In genomic region chr9:34938140-34938539, GRCm38 (mm10) we compare ENCODE assay signal across 25 mouse cellular contexts.
DNase-seq lines count a peak whose midpoint lies in the region; ATAC-seq and TF ChIP-seq lines count a peak whose summit lies in the region.
"Had no signal": no experiment of that assay in that cellular context is flagged by ENCODE, and none has a peak within 500 bp of the region (broad histone marks: within the 10 kb centered on the region; RNA-seq: fewer than 3 reads in every experiment).

No protein-coding gene starts in this region.

- no peaks in the 10 kb centered on the region for H3K36me3 ChIP-seq in hindbrain, embryonic 13.5 days
- no peaks in the 10 kb centered on the region for H3K36me3 ChIP-seq in hindbrain, embryonic 14.5 days (replicated peaks; ENCODE audit: control insufficient read depth, insufficient read depth)
- no peaks in the 10 kb centered on the region for H3K36me3 ChIP-seq in midbrain, embryonic 15.5 days (replicated peaks)
- H3K36me3 ChIP-seq in midbrain, embryonic 16.5 days (ENCODE audit: control insufficient read depth, insufficient read depth, low read length), result no peaks in the 10 kb centered on the region
- H3K36me3 ChIP-seq in testis, adult 2 months (ENCODE audit: control insufficient read depth, insufficient read depth, low read length), result no peaks in the 10 kb centered on the region
- H3K36me3 ChIP-seq: forebrain, embryonic 10.5 days; G1E; heart, embryonic 10.5 days; heart, embryonic 13.5 days had no signal

- H3K4me1 ChIP-seq in hindbrain, embryonic 13.5 days (replicated peaks), result peaks cover 6% of the 10 kb centered on the region; the same call in 1 of the 2 replicates
- H3K4me1 ChIP-seq in hindbrain, embryonic 14.5 days (replicated peaks; ENCODE audit: control insufficient read depth, insufficient read depth, low read length), result peaks cover 4% of the 10 kb centered on the region; the same call in 1 of the 2 replicates
- H3K4me1 ChIP-seq in midbrain, embryonic 15.5 days, result peaks cover 5% of the 10 kb centered on the region; the same call in 1 of the 2 replicates
- peaks cover 3% of the 10 kb centered on the region; the same call in 1 of the 2 replicates for H3K4me1 ChIP-seq in midbrain, embryonic 16.5 days (ENCODE audit: control insufficient read depth, insufficient read depth, low read length)
- H3K4me1 ChIP-seq in testis, adult 2 months (ENCODE audit: control insufficient read depth, insufficient read depth, low read length), result no peaks in the 10 kb centered on the region
- H3K4me1 ChIP-seq: forebrain, embryonic 10.5 days; forebrain, embryonic 13.5 days had no signal

- H3K9ac ChIP-seq in hindbrain, embryonic 13.5 days, result no peak overlapping the region
- no peak overlapping the region for H3K9ac ChIP-seq in hindbrain, embryonic 14.5 days
- no peak overlapping the region for H3K9ac ChIP-seq in midbrain, embryonic 15.5 days
- H3K9ac ChIP-seq in midbrain, embryonic 16.5 days (ENCODE audit: low read depth, low read length), result no peak overlapping the region
- H3K9ac ChIP-seq: forebrain, embryonic 13.5 days; heart, embryonic 13.5 days had no signal

- H3K9me3 ChIP-seq in hindbrain, embryonic 13.5 days, result no peaks in the 10 kb centered on the region
- no peaks in the 10 kb centered on the region for H3K9me3 ChIP-seq in hindbrain, embryonic 14.5 days (ENCODE audit: control insufficient read depth, low read length)
- no peaks in the 10 kb centered on the region for H3K9me3 ChIP-seq in midbrain, embryonic 15.5 days
- H3K9me3 ChIP-seq in midbrain, embryonic 16.5 days (replicated peaks; ENCODE audit: control insufficient read depth, low read length, poor library complexity, severe bottlenecking), result no peaks in the 10 kb centered on the region
- H3K9me3 ChIP-seq: forebrain, embryonic 10.5 days; forebrain, embryonic 13.5 days; G1E; heart, embryonic 10.5 days; heart, embryonic 13.5 days had no signal

- H3K27ac ChIP-seq in hindbrain, embryonic 13.5 days, result no peak overlapping the region
- H3K27ac ChIP-seq in hindbrain, embryonic 14.5 days, result no peak overlapping the region
- no peak overlapping the region for H3K27ac ChIP-seq in midbrain, embryonic 15.5 days
- no peak overlapping the region for H3K27ac ChIP-seq in midbrain, embryonic 16.5 days (ENCODE audit: low read length)
- H3K27ac ChIP-seq in testis, adult 2 months (ENCODE audit: control insufficient read depth, insufficient read depth, low read depth, low read length), result peak overlapping the region; percentile 3; the same call in 1 of the 2 replicates
- H3K27ac ChIP-seq: forebrain, embryonic 10.5 days; forebrain, embryonic 13.5 days; heart, adult 2 months; heart, embryonic 10.5 days; heart, embryonic 13.5 days had no signal

- no peak for DNase-seq in hindbrain, embryonic 14.5 days (ENCODE audit: low spot score)
- no peak for DNase-seq in testis, postnatal 14 days (ENCODE audit: low spot score)
- DNase-seq: adrenal gland, adult 2 months; adrenal gland, postnatal 14 days; B cell, adult 2 months; cerebellum, adult 11 months; cerebellum, adult 8-10 months; cerebellum, postnatal 10 days; gastrocnemius, postnatal 10 days; gastrocnemius, postnatal 36 days; heart, adult 2 months; heart, postnatal 14 days; heart, postnatal 4 days had no signal

- no peak overlapping the region for H3K4me3 ChIP-seq in hindbrain, embryonic 13.5 days
- no peak overlapping the region for H3K4me3 ChIP-seq in hindbrain, embryonic 14.5 days (replicated peaks; ENCODE audit: low read length)
- H3K4me3 ChIP-seq in midbrain, embryonic 15.5 days, result no peak overlapping the region
- H3K4me3 ChIP-seq in midbrain, embryonic 16.5 days (ENCODE audit: low read depth, low read length), result no peak overlapping the region
- no peak overlapping the region for H3K4me3 ChIP-seq in testis, adult 2 months (ENCODE audit: control insufficient read depth, low read depth, low read length)
- H3K4me3 ChIP-seq: forebrain, embryonic 10.5 days; forebrain, embryonic 13.5 days; heart, adult 2 months; heart, embryonic 10.5 days; heart, embryonic 13.5 days had no signal

- whole genome bisulfite sequencing in hindbrain, embryonic 13.5 days, result 84% methylated on average over 5 of the region's 5 CpGs
- 82% methylated on average over 5 of the region's 5 CpGs for WGBS in hindbrain, embryonic 14.5 days
- WGBS in midbrain, embryonic 15.5 days, result 71% methylated on average over 5 of the region's 5 CpGs
- 70% methylated on average over 5 of the region's 5 CpGs for WGBS in midbrain, embryonic 16.5 days

- no peak for TF ChIP-seq CTCF in testis, adult 2 months (IDR thresholded peaks at IDR 0.05; ENCODE audit: control insufficient read depth, insufficient read depth, insufficient replicate concordance, low read depth, low read length)

- TF ChIP-seq POLR2A in testis, adult 2 months (IDR thresholded peaks at IDR 0.05; ENCODE audit: control insufficient read depth, low read depth, low read length), result no peak

- no peak overlapping the region for H3K4me2 ChIP-seq in hindbrain, embryonic 13.5 days
- no peak overlapping the region for H3K4me2 ChIP-seq in hindbrain, embryonic 14.5 days (replicated peaks)
- H3K4me2 ChIP-seq in midbrain, embryonic 15.5 days, result no peak overlapping the region
- H3K4me2 ChIP-seq in midbrain, embryonic 16.5 days (ENCODE audit: low read length), result no peak overlapping the region
- H3K4me2 ChIP-seq: forebrain, embryonic 13.5 days; heart, embryonic 13.5 days had no signal

- H3K27me3 ChIP-seq in hindbrain, embryonic 13.5 days, result no peaks in the 10 kb centered on the region
- no peaks in the 10 kb centered on the region for H3K27me3 ChIP-seq in hindbrain, embryonic 14.5 days (ENCODE audit: control insufficient read depth, insufficient read depth, low read length)
- no peaks in the 10 kb centered on the region for H3K27me3 ChIP-seq in midbrain, embryonic 15.5 days (replicated peaks)
- no peaks in the 10 kb centered on the region for H3K27me3 ChIP-seq in midbrain, embryonic 16.5 days (ENCODE audit: control insufficient read depth, insufficient read depth, low read depth, low read length)
- no peaks in the 10 kb centered on the region for H3K27me3 ChIP-seq in testis, adult 2 months (ENCODE audit: control insufficient read depth, insufficient read depth, low read length)
- H3K27me3 ChIP-seq: forebrain, embryonic 13.5 days; Patski had no signal

- 0 out of 2 replicates have a peak, but pooled peaks have one; percentile 29 for ATAC-seq in hindbrain, embryonic 13.5 days (ENCODE audit: low FRiP score)
- ATAC-seq in hindbrain, embryonic 14.5 days (ENCODE audit: low FRiP score), result no peak
- ATAC-seq in midbrain, embryonic 15.5 days (replicated peaks), result peak; percentile 51; the same call in 1 of the 2 replicates
- ATAC-seq in midbrain, embryonic 16.5 days, result no peak
- ATAC-seq: forebrain, embryonic 13.5 days; forebrain, embryonic 16.5 days; hindbrain, embryonic 16.5 days; Patski had no signal

Comparison
In these comparisons a context has a peak if more than half of its experiments do, and no peak if none do; other contexts are left out.
1. ATAC-seq: peak in hindbrain, embryonic 13.5 days (single experiment) and midbrain, embryonic 15.5 days (single experiment); none in hindbrain, embryonic 14.5 days (single experiment) and midbrain, embryonic 16.5 days (single experiment).